Mouse (Mus musculus): ENCODE data around the gene Dnajb14.
"Not testable (repeated sequence)": the region's sequence is repeated elsewhere in the genome, so short reads cannot be mapped to it uniquely, and the experiment has no call there.

Dnajb14 gene

DNA sequence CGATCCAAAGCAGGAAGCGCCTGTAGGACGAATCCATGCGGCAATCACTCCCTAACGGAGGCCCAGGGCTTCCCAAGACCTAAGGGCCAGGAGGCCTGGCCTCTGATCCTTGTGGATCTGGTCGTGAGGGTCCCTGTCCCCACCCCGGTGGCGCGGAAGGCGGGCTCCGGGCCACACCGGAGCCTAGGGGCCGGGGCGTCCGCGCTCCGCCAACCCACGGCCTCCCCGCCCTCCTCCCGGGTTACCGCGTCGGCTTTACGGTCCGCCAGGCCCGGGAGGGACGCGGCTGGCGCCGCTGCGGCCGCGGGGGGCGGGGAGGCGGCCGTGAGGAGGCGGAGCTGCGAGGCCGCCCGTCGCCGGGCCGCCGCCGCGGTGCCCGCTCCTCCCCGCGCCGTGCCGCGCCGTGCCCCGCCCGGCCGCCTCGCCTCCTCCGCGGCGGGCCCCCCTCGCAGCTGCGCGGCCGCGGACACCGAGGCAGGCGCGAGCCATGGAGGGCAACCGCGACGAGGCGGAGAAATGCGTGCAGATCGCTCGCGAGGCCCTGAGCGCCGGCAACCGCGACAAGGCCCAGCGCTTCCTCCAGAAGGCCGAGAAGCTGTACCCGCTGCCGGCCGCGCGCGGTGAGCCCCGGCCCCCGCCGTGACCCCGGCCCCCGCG is at the start of gene Dnajb14:
Gene Dnajb14, plus strand, starts transcription at position 239 of the 657 bp plus-strand sequence.
- DNase-seq: peak; percentile 47 to 80

GRCm38 (mm10) chr3:137818713-137819112 is 48.8 kb upstream of the Dnajb14 start:
- peak in 1 of 2 experiments; percentile 32 for DNase-seq

- no peak for DNase-seq
Observed at GRCm38 (mm10) chr3:137820688-137821467, 46.6 kb upstream of the Dnajb14 start.

GRCm38 (mm10) chr3:137823317-137823716 is 44.2 kb upstream of the Dnajb14 start:
- DNase-seq: no peak

DNA sequence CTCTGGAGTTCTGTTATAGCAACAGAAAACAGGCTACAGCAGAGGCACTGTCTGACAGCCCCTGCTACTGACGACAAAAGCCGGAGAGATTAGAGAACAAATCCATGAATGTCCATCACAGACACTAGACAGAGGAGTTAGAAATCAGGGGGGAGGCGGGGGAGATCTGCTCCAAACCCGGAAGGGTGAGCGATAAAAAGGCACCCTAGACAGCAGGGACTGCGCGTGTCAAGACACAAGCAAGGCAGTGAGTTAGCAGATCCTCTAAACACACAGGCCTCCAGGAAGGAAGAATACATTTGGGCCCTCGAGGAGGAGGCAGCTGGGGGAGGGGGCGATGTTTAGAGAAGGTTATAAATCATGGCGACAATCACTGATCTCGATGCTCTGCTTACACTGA is 39.8 kb upstream of the Dnajb14 start:
- DNase-seq: no peak

DNA sequence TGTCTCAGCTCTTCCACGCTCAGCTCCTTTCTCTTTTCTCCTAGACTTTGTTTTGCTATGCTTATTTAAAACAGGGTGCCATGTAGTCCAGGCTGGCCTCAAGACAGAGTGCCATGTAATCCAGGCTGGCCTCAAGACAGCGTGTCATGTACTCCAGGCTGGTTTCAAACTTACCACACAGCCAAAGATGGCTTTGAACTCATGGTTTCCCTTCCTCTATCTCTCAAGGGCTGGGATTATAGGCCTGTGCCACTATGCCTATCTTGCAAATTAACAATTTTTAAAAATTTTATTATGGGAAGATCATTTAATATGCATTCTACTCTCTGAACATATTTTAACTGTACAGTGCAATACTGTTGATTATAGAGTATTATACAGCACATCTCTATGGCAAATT is 36.3 kb upstream of the Dnajb14 start:
- DNase-seq: no peak

DNA sequence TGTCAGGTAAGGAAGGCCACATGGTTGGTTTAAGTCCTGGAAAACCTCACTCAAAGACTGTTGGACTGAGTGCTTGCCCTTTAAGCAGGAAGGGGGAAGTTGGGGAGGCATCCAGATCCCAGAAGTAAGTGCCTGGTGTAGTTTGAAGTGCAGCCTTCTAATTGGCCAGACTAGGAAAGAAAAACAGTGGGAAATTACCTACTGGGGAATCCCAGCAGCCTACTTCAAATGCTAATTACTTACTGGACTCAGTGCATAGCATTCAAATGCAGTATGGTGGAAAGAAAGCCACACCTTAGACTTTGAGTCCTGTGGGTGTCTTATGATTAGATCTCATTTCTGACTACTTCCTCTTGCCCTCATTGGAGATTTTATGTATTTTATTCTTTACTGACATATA is 34.3 kb upstream of the Dnajb14 start:
- DNase-seq: no peak

- DNase-seq: no peak
Observed at GRCm38 (mm10) chr3:137833698-137834097, 33.8 kb upstream of the Dnajb14 start.

DNA sequence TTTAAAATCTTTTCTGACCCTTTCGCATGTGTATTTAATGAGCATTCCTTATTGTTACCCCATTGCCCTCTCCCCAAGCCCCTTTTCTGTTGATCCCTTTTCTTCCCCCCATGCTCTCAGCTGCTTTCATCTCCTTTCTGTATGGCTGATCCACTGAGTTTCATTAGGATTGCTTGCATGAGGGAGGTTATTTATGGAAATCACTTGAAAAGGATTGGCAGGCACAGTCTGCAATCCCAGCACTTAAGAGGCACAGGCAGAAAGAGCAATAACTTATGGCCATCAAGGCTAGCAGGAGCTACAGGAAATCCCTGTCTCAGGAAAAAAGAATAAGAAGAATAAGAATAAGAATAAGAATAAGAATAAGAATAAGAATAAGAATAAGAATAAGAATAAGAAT is 30.9 kb upstream of the Dnajb14 start:
- DNase-seq: no peak

DNA sequence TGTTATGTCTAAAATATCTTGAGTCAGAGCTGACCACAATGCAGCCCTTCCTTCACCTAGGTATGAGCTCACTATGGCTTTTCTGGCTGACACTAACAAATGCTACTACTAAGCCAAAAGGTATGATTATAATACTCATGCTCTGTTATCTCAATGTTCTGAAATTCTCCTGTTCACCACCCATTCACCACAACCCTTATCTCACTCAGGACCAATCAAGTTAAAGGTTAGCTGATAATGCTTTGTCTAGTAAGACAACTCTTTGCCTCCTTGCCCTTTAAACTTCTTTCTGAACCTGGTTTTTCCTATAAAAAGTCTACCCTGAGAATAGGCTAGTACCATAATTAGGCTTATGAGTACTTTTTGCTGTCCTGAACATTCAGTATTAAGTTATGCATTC is 29.3 kb upstream of the Dnajb14 start:
- no peak for DNase-seq

- DNase-seq: no peak
Observed at GRCm38 (mm10) chr3:137842944-137843343, 24.5 kb upstream of the Dnajb14 start.

GRCm38 (mm10) chr3:137844263-137844662 is 23.2 kb upstream of the Dnajb14 start:
- DNase-seq: no peak

DNA sequence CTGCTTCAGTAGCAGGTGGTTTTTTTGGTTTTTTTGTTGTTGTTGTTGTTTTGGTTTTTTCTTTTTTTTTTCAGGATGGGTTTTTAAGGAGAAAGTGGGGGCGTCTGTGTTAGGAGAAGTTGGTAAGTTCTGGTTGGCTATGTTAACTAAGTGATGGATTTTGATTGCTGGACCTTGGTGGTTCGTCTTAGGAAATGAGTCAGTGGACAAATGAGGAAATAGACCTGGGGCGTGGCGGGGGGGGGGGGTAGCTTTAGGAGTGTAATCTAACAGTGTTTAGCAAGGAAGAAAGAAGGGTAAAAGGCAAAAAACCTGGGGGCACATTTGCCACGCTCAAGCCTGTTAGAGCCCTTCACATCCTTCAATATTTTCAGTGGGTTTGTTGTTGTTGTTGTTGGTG is 20.9 kb upstream of the Dnajb14 start:
- no peak for DNase-seq

DNA sequence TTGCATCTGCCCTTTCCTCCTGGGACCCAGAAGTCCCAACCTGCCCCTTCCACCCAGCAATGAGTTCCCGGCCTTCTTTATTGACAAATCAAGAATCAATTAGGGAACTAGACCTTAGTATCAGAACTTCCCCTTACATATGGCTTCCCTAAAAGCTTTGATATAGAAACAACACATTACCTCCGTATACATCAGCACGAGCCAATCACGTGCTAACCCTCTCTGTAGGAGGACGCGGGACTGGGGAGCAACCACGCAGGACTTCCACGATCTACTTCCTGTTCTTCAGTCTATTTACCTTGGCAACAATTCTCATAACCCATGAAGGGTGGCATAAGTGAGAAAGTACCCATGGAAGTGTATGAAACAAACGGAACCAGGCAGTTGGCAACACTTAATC is 19.1 kb upstream of the Dnajb14 start:
- no peak for DNase-seq

DNA sequence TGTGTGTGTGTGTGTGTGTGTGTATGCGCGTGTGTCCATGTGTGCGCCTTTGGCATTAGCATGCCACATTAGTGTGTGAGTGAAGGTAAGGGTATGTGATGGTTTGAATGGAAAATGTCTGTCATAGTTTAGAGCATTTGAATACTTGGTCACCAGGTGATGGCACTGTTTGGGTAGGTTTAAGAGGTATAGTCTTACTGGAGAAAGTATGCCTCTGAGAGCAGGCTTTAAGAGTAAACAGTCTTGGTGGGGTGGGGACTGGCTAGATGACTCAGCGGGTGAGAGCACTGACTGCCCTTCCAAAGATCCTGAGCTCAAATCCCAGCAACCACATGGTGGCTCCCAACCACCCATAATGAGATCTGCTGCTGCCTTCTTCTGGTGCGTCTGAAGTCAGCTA is 17.8 kb upstream of the Dnajb14 start:
- DNase-seq: no peak

GRCm38 (mm10) chr3:137851196-137851595 is 16.3 kb upstream of the Dnajb14 start:
- no peak for DNase-seq

DNA sequence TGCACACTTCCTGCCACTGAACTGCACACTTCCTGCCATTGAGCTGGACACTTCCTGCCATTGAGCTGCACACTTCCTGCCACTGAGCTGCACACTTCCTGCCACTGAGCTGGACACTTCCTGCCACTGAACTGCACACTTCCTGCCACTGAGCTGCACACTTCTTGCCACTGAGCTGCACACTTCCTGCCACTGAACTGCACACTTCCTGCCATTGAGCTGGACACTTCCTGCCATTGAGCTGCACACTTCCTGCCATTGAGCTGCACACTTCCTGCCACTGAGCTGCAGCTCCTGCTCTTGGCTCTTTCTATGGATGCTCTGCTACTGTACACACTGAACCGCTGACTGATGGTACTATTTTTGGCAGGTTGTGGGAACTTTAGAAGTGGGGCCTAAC is 14.5 kb upstream of the Dnajb14 start:
- DNase-seq: not testable (repeated sequence)

GRCm38 (mm10) chr3:137855328-137855727 is 12.1 kb upstream of the Dnajb14 start:
- DNase-seq: no peak

GRCm38 (mm10) chr3:137856061-137856460 is 11.4 kb upstream of the Dnajb14 start:
- no peak for DNase-seq

DNA sequence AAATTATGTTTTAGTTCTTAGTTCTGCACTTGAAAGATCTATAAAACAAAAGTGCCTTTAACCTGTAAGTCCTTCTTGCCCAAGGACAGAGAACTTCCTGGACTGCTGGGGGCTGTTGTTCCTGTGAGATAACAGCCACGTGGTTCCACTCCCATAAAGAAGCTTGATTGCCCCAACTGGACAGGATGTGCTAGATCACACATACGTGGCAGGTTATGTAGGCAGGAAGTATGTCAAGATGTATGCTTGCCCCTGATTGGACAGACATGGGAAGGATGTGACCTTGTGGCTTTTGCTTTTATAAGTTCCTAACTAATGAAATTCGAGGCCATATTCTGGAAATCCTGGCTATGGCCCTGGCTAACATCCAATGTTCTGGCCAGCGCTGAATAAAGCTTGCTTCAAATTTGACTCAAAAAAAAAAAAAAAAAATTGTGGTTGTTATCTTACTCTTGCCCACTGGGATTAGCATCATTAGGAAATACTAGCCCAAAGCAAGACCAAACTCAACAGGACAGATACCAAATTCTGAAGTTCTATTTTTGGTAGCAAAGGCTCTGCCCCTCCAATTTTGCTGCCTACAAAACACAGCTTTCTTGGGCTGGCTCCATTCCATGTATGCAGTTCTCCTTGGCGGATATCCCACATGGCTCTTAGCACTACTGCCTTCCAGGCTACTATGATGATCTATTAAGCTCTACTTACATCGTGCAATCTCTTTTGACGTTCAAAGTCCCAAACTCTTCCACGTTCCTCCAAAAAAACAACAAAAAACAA is 6.9 kb upstream of the Dnajb14 start:
- DNase-seq: no peak

GRCm38 (mm10) chr3:137861436-137861835 is 6.0 kb upstream of the Dnajb14 start:
- DNase-seq: no peak

DNA sequence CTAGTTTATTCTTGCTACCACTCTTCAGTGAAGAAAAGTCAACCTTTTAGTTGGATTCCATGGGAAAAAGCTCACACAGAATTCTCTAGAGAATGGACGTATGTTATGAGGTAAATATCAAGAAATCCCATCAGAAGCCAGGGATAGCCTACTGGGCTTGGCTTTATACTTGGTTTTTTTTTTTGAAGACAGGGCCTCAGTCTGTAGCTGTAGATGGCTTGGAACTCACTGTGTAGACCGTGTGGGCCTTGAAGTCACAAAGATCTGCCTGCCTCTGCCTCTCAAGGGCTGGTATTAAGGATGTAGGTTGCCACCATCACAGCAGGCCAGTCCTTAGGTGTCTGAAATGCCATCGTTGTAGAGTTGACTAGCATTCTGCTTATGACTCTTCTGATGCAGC is 4.9 kb upstream of the Dnajb14 start:
- no peak for DNase-seq

GRCm38 (mm10) chr3:137863330-137864123 is 3.9 kb upstream of the Dnajb14 start:
- DNase-seq: no peak
